Mouse (Mus musculus): ENCODE results near the gene Rbms3. TPM values are rescaled to one million over a fixed set of nuclear protein-coding genes. Genes with fewer than 3 reads are reported as not detected.

Gene Rbms3
- polyA plus RNA-seq, 1 experiment from 2014 or later: 12.2 TPM

GRCm38 (mm10) chr9:116676445-116676844 is 953.3 kb downstream of the Rbms3 start:
- no peaks in the 10 kb centered on the region for H3K36me3 ChIP-seq (ENCODE audit: control insufficient read depth, insufficient read depth, low read length)
- H3K4me1 ChIP-seq (replicated peaks; ENCODE audit: control insufficient read depth, insufficient read depth, low read length): no peaks in the 10 kb centered on the region
- WGBS: 84% methylated on average over 2 of the region's 2 CpGs

GRCm38 (mm10) chr9:116674191-116674590 is 955.5 kb downstream of the Rbms3 start:
- no peaks in the 10 kb centered on the region for H3K27me3 ChIP-seq (ENCODE audit: control insufficient read depth, insufficient read depth, low read length)
- no peaks in the 10 kb centered on the region for H3K4me1 ChIP-seq (replicated peaks; ENCODE audit: control insufficient read depth, insufficient read depth, low read length)
- H3K4me3 ChIP-seq (ENCODE audit: low read depth, low read length): no peak overlapping the region
- H3K4me2 ChIP-seq (ENCODE audit: low read depth, low read length, severe bottlenecking): no peak overlapping the region
- H3K9ac ChIP-seq (ENCODE audit: low read length): no peak overlapping the region
- ATAC-seq (replicated peaks; ENCODE audit: low FRiP score): no peak
- no peaks in the 10 kb centered on the region for H3K36me3 ChIP-seq (ENCODE audit: control insufficient read depth, insufficient read depth, low read length)
- DNase-seq (ENCODE audit: low spot score): no peak
- WGBS: 42% methylated on average over 4 of the region's 4 CpGs
- H3K9me3 ChIP-seq (ENCODE audit: control insufficient read depth, low read length): no peaks in the 10 kb centered on the region
- no peak overlapping the region for H3K27ac ChIP-seq (ENCODE audit: low read depth, low read length)

More at GRCm38 (mm10) chr9:116676445-116676844, 953.3 kb downstream of the Rbms3 start:
- H3K27ac ChIP-seq (ENCODE audit: low read depth, low read length): no peak overlapping the region
- no peaks in the 10 kb centered on the region for H3K9me3 ChIP-seq (ENCODE audit: control insufficient read depth, low read length)
- no peak overlapping the region for H3K4me3 ChIP-seq (ENCODE audit: low read depth, low read length)
- H3K4me2 ChIP-seq (ENCODE audit: low read depth, low read length, severe bottlenecking): no peak overlapping the region
- no peaks in the 10 kb centered on the region for H3K27me3 ChIP-seq (ENCODE audit: control insufficient read depth, insufficient read depth, low read length)
- ATAC-seq (replicated peaks; ENCODE audit: low FRiP score): no peak
- no peak for DNase-seq (ENCODE audit: low spot score)
- no peak overlapping the region for H3K9ac ChIP-seq (ENCODE audit: low read length)

- ATAC-seq (replicated peaks; ENCODE audit: low FRiP score) (no peak), DNase-seq (ENCODE audit: low spot score) (no peak)
- H3K4me2 ChIP-seq (ENCODE audit: low read depth, low read length, severe bottlenecking): no peak overlapping the region
- no peak overlapping the region for H3K27ac ChIP-seq (ENCODE audit: low read depth, low read length)
- no peaks in the 10 kb centered on the region for H3K9me3 ChIP-seq (ENCODE audit: control insufficient read depth, low read length)
- H3K4me1 ChIP-seq (replicated peaks; ENCODE audit: control insufficient read depth, insufficient read depth, low read length): no peaks in the 10 kb centered on the region
- no peak overlapping the region for H3K9ac ChIP-seq (ENCODE audit: low read length)
- H3K27me3 ChIP-seq (ENCODE audit: control insufficient read depth, insufficient read depth, low read length): no peaks in the 10 kb centered on the region
- WGBS: 88% methylated on average over 4 of the region's 4 CpGs
- no peaks in the 10 kb centered on the region for H3K36me3 ChIP-seq (ENCODE audit: control insufficient read depth, insufficient read depth, low read length)
- no peak overlapping the region for H3K4me3 ChIP-seq (ENCODE audit: low read depth, low read length)
Observed at GRCm38 (mm10) chr9:116661026-116661425, 968.7 kb downstream of the Rbms3 start.

- DNase-seq (ENCODE audit: low spot score): no peak
- no peak for ATAC-seq (replicated peaks; ENCODE audit: low FRiP score)
Observed at GRCm38 (mm10) chr9:116659936-116660335, 969.8 kb downstream of the Rbms3 start.

GRCm38 (mm10) chr9:116657141-116657540 is 972.6 kb downstream of the Rbms3 start:
- no peak overlapping the region for H3K4me2 ChIP-seq (ENCODE audit: low read depth, low read length, severe bottlenecking)
- H3K27me3 ChIP-seq (ENCODE audit: control insufficient read depth, insufficient read depth, low read length): no peaks in the 10 kb centered on the region
- H3K36me3 ChIP-seq (ENCODE audit: control insufficient read depth, insufficient read depth, low read length): no peaks in the 10 kb centered on the region
- no peak overlapping the region for H3K4me3 ChIP-seq (ENCODE audit: low read depth, low read length)
- WGBS: 85% methylated on average over 2 of the region's 2 CpGs
- no peak overlapping the region for H3K27ac ChIP-seq (ENCODE audit: low read depth, low read length)
- H3K4me1 ChIP-seq (replicated peaks; ENCODE audit: control insufficient read depth, insufficient read depth, low read length): no peaks in the 10 kb centered on the region
- DNase-seq (ENCODE audit: low spot score) (no peak), ATAC-seq (replicated peaks; ENCODE audit: low FRiP score) (no peak)
- H3K9ac ChIP-seq (ENCODE audit: low read length): no peak overlapping the region
- H3K9me3 ChIP-seq (ENCODE audit: control insufficient read depth, low read length): no peaks in the 10 kb centered on the region

More at GRCm38 (mm10) chr9:116659936-116660335, 969.8 kb downstream of the Rbms3 start:
- no peak overlapping the region for H3K4me2 ChIP-seq (ENCODE audit: low read depth, low read length, severe bottlenecking)
- WGBS: 81% methylated on average over 1 of the region's 1 CpGs
- H3K4me1 ChIP-seq (replicated peaks; ENCODE audit: control insufficient read depth, insufficient read depth, low read length): no peaks in the 10 kb centered on the region
- H3K9ac ChIP-seq (ENCODE audit: low read length): no peak overlapping the region
- H3K27me3 ChIP-seq (ENCODE audit: control insufficient read depth, insufficient read depth, low read length): no peaks in the 10 kb centered on the region
- no peak overlapping the region for H3K4me3 ChIP-seq (ENCODE audit: low read depth, low read length)
- H3K36me3 ChIP-seq (ENCODE audit: control insufficient read depth, insufficient read depth, low read length): no peaks in the 10 kb centered on the region
- no peaks in the 10 kb centered on the region for H3K9me3 ChIP-seq (ENCODE audit: control insufficient read depth, low read length)
- no peak overlapping the region for H3K27ac ChIP-seq (ENCODE audit: low read depth, low read length)

- H3K9me3 ChIP-seq (ENCODE audit: control insufficient read depth, low read length): no peaks in the 10 kb centered on the region
- H3K36me3 ChIP-seq (ENCODE audit: control insufficient read depth, insufficient read depth, low read length): no peaks in the 10 kb centered on the region
- no peak overlapping the region for H3K4me2 ChIP-seq (ENCODE audit: low read depth, low read length, severe bottlenecking)
- no peak overlapping the region for H3K27ac ChIP-seq (ENCODE audit: low read depth, low read length)
- 0 out of 2 replicates have a peak, but pooled peaks cover 4% of the 10 kb centered on the region for H3K4me1 ChIP-seq (replicated peaks; ENCODE audit: control insufficient read depth, insufficient read depth, low read length)
- H3K4me3 ChIP-seq (ENCODE audit: low read depth, low read length): no peak overlapping the region
- WGBS: 92% methylated on average over 1 of the region's 1 CpGs
- no peaks in the 10 kb centered on the region for H3K27me3 ChIP-seq (ENCODE audit: control insufficient read depth, insufficient read depth, low read length)
- ATAC-seq (replicated peaks; ENCODE audit: low FRiP score) (no peak), DNase-seq (ENCODE audit: low spot score) (no peak)
- no peak overlapping the region for H3K9ac ChIP-seq (ENCODE audit: low read length)
Observed at GRCm38 (mm10) chr9:116651414-116651813, 978.3 kb downstream of the Rbms3 start.

GRCm38 (mm10) chr9:116649955-116650354 is 979.8 kb downstream of the Rbms3 start:
- Histone ChIP-seq H3K9me3 (ENCODE audit: control insufficient read depth, low read length) (no peaks in the 10 kb centered on the region), H3K9ac (ENCODE audit: low read length) (no peak overlapping the region), H3K4me3 (ENCODE audit: low read depth, low read length) (no peak overlapping the region), H3K36me3 (ENCODE audit: control insufficient read depth, insufficient read depth, low read length) (no peaks in the 10 kb centered on the region), H3K27me3 (ENCODE audit: control insufficient read depth, insufficient read depth, low read length) (no peaks in the 10 kb centered on the region), H3K27ac (ENCODE audit: low read depth, low read length) (no peak overlapping the region), H3K4me2 (ENCODE audit: low read depth, low read length, severe bottlenecking) (no peak overlapping the region), H3K4me1 (replicated peaks; ENCODE audit: control insufficient read depth, insufficient read depth, low read length) (0 out of 2 replicates have a peak, but pooled peaks cover 4% of the 10 kb centered on the region)
- 86% methylated on average over 4 of the region's 4 CpGs for WGBS
- DNase-seq (ENCODE audit: low spot score) (no peak), ATAC-seq (replicated peaks; ENCODE audit: low FRiP score) (no peak)

GRCm38 (mm10) chr9:116649086-116649792 is 980.5 kb downstream of the Rbms3 start:
- Histone ChIP-seq H3K27ac (ENCODE audit: low read depth, low read length) (no peak overlapping the region), H3K4me3 (ENCODE audit: low read depth, low read length) (no peak overlapping the region), H3K4me1 (replicated peaks; ENCODE audit: control insufficient read depth, insufficient read depth, low read length) (0 out of 2 replicates have a peak, but pooled peaks cover 4% of the 10 kb centered on the region), H3K27me3 (ENCODE audit: control insufficient read depth, insufficient read depth, low read length) (no peaks in the 10 kb centered on the region), H3K36me3 (ENCODE audit: control insufficient read depth, insufficient read depth, low read length) (no peaks in the 10 kb centered on the region), H3K9ac (ENCODE audit: low read length) (no peak overlapping the region), H3K4me2 (ENCODE audit: low read depth, low read length, severe bottlenecking) (no peak overlapping the region), H3K9me3 (ENCODE audit: control insufficient read depth, low read length) (no peaks in the 10 kb centered on the region)
- ATAC-seq (replicated peaks; ENCODE audit: low FRiP score): no peak
- no peak for DNase-seq (ENCODE audit: low spot score)
- 20% methylated on average over 9 of the region's 9 CpGs for WGBS

GRCm38 (mm10) chr9:116644616-116645015 is 985.1 kb downstream of the Rbms3 start:
- DNase-seq (ENCODE audit: low spot score): no peak
- Histone ChIP-seq H3K4me3 (ENCODE audit: low read depth, low read length) (no peak overlapping the region), H3K9me3 (ENCODE audit: control insufficient read depth, low read length) (no peaks in the 10 kb centered on the region), H3K36me3 (ENCODE audit: control insufficient read depth, insufficient read depth, low read length) (no peaks in the 10 kb centered on the region), H3K27ac (ENCODE audit: low read depth, low read length) (no peak overlapping the region), H3K9ac (ENCODE audit: low read length) (no peak overlapping the region), H3K4me2 (ENCODE audit: low read depth, low read length, severe bottlenecking) (no peak overlapping the region), H3K4me1 (replicated peaks; ENCODE audit: control insufficient read depth, insufficient read depth, low read length) (0 out of 2 replicates have a peak, but pooled peaks cover 4% of the 10 kb centered on the region), H3K27me3 (ENCODE audit: control insufficient read depth, insufficient read depth, low read length) (no peaks in the 10 kb centered on the region)
- no peak for ATAC-seq (replicated peaks; ENCODE audit: low FRiP score)
- WGBS: 66% methylated on average over 8 of the region's 8 CpGs
